Mouse (Mus musculus): Measurements from ENCODE around the gene Asic2.

GRCm38 (mm10) chr11:80973976-80974375 is 994.3 kb downstream of the Asic2 start:
- TF ChIP-seq CTCF (IDR thresholded peaks at IDR 0.05; ENCODE audit: borderline replicate concordance, extremely low read depth, insufficient read depth, insufficient read length) (no peak), POLR2A (IDR thresholded peaks at IDR 0.05; ENCODE audit: borderline replicate concordance, extremely low read depth, insufficient read depth, insufficient read length, poor library complexity, severe bottlenecking) (no peak)

Data from brain, embryonic 14.5 days (tissue).